Comparison of ENCODE assay signal across 16 mouse cellular contexts in the genomic region with DNA sequence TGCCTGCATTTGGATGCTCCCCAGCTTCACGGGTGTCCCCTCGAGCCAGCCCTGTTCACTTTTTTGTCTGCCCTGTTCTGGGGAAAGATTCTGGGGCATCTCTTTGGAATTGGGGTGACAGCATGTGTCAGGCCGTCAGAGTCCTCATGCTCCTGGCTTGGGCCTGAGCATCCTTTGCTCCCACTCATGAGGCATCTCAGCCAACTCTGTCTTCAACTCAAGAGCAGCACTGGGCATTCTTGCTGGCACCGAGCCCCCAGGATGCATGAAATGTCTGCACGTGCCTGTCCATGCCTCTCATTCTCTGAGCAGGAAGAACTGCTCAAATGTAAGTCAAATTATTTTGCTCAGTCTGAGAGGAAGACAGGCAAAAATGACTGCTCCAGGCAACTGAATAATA.
DNase-seq lines count a peak whose midpoint lies in the region; ATAC-seq and TF ChIP-seq lines count a peak whose summit lies in the region.
"Had no signal": no experiment of that assay in that cellular context is flagged by ENCODE, and none has a peak within 500 bp of the region (broad histone marks: within the 10 kb centered on the region; RNA-seq: fewer than 3 reads in every experiment).

No protein-coding gene starts in this region.

- peak overlapping the region; percentile 75 for H3K27ac ChIP-seq in hindbrain, embryonic 13.5 days
- no peak overlapping the region for H3K27ac ChIP-seq in hindbrain, embryonic 10.5 days
- peak overlapping the region; percentile 7; the same call in 1 of the 2 replicates for H3K27ac ChIP-seq in hindbrain, embryonic 16.5 days (ENCODE audit: low read depth, low read length)
- H3K27ac ChIP-seq in neural tube, embryonic 14.5 days (ENCODE audit: low read depth, low read length): peak overlapping the region; percentile 22; the same call in 1 of the 2 replicates
- no peak overlapping the region for H3K27ac ChIP-seq in kidney, adult 2 months (ENCODE audit: insufficient read depth, low read depth, low read length)
- H3K27ac ChIP-seq: kidney, embryonic 15.5 days; limb, embryonic 13.5 days had no signal

- TF ChIP-seq CTCF in kidney, adult 2 months (conservative IDR thresholded peaks at IDR 0.05; ENCODE audit: insufficient read depth, insufficient read length, low read depth, low read length): no peak

- no peak overlapping the region for H3K4me3 ChIP-seq in hindbrain, embryonic 13.5 days
- no peak overlapping the region for H3K4me3 ChIP-seq in hindbrain, embryonic 10.5 days
- H3K4me3 ChIP-seq in hindbrain, embryonic 16.5 days (ENCODE audit: low read length): no peak overlapping the region
- H3K4me3 ChIP-seq in neural tube, embryonic 14.5 days (ENCODE audit: low read depth, low read length): no peak overlapping the region
- H3K4me3 ChIP-seq in kidney, adult 2 months (ENCODE audit: insufficient read depth, low read depth, low read length): no peak overlapping the region
- H3K4me3 ChIP-seq: kidney, embryonic 15.5 days; limb, embryonic 13.5 days had no signal

- DNase-seq in cerebellum, adult 11-12 months: peak; percentile 61
- no peak for DNase-seq in cerebellum, postnatal 4 days (ENCODE audit: low spot score in 2 of 2)
- no peak for DNase-seq in hindbrain, embryonic 10.5 days (ENCODE audit: low spot score)
- no peak for DNase-seq in kidney, adult 2 months
- DNase-seq in gastrocnemius, postnatal 4 days (ENCODE audit: low spot score in 2 of 2): no peak
- DNase-seq: adrenal gland, postnatal 36 days; heart, adult 18-20 months; lung, postnatal 4 days; spleen, adult 18-20 months had no signal

- no peaks in the 10 kb centered on the region for H3K9me3 ChIP-seq in hindbrain, embryonic 13.5 days
- no peaks in the 10 kb centered on the region for H3K9me3 ChIP-seq in hindbrain, embryonic 10.5 days
- H3K9me3 ChIP-seq in hindbrain, embryonic 16.5 days (ENCODE audit: control insufficient read depth, low read length): no peaks in the 10 kb centered on the region
- no peaks in the 10 kb centered on the region for H3K9me3 ChIP-seq in neural tube, embryonic 14.5 days (ENCODE audit: control insufficient read depth, low read length)
- H3K9me3 ChIP-seq: kidney, embryonic 15.5 days; limb, embryonic 13.5 days had no signal

- 0 out of 2 replicates have a peak overlapping the region, but pooled peaks have one; percentile 19 for H3K9ac ChIP-seq in hindbrain, embryonic 13.5 days
- H3K9ac ChIP-seq in hindbrain, embryonic 16.5 days (ENCODE audit: low read depth, low read length): no peak overlapping the region
- no peak overlapping the region for H3K9ac ChIP-seq in neural tube, embryonic 14.5 days (replicated peaks; ENCODE audit: low read depth, low read length)
- H3K9ac ChIP-seq: kidney, embryonic 15.5 days; limb, embryonic 13.5 days had no signal

- no peak overlapping the region for H3K4me2 ChIP-seq in hindbrain, embryonic 13.5 days
- no peak overlapping the region for H3K4me2 ChIP-seq in hindbrain, embryonic 16.5 days (ENCODE audit: low read length)
- no peak overlapping the region for H3K4me2 ChIP-seq in neural tube, embryonic 14.5 days (ENCODE audit: low read depth, low read length)
- H3K4me2 ChIP-seq: kidney, embryonic 15.5 days; limb, embryonic 13.5 days had no signal

- TF ChIP-seq POLR2A in kidney, adult 2 months (IDR thresholded peaks at IDR 0.05; ENCODE audit: low read depth, low read length): no peak

- H3K36me3 ChIP-seq in hindbrain, embryonic 13.5 days: no peaks in the 10 kb centered on the region
- no peaks in the 10 kb centered on the region for H3K36me3 ChIP-seq in hindbrain, embryonic 10.5 days
- no peaks in the 10 kb centered on the region for H3K36me3 ChIP-seq in hindbrain, embryonic 16.5 days (ENCODE audit: control insufficient read depth, insufficient read depth, low read length)
- no peaks in the 10 kb centered on the region for H3K36me3 ChIP-seq in neural tube, embryonic 14.5 days (ENCODE audit: control insufficient read depth, insufficient read depth, low read length)
- H3K36me3 ChIP-seq in kidney, adult 2 months (ENCODE audit: control insufficient read depth, insufficient read depth, low read length): no peaks in the 10 kb centered on the region
- H3K36me3 ChIP-seq: kidney, embryonic 15.5 days; limb, embryonic 13.5 days had no signal

- 71% methylated on average over 5 of the region's 5 CpGs for WGBS in hindbrain, embryonic 13.5 days
- WGBS in hindbrain, embryonic 10.5 days: 73% methylated on average over 5 of the region's 5 CpGs
- WGBS in hindbrain, embryonic 16.5 days: 66% methylated on average over 5 of the region's 5 CpGs
- WGBS in neural tube, embryonic 14.5 days: 75% methylated on average over 5 of the region's 5 CpGs
- 78% methylated on average over 5 of the region's 5 CpGs for WGBS in kidney, adult 2 months

- H3K27me3 ChIP-seq in hindbrain, embryonic 13.5 days: no peaks in the 10 kb centered on the region
- no peaks in the 10 kb centered on the region for H3K27me3 ChIP-seq in hindbrain, embryonic 10.5 days (ENCODE audit: insufficient read depth, poor library complexity, severe bottlenecking)
- no peaks in the 10 kb centered on the region for H3K27me3 ChIP-seq in hindbrain, embryonic 16.5 days (replicated peaks; ENCODE audit: control insufficient read depth, insufficient read depth, low read length)
- H3K27me3 ChIP-seq in neural tube, embryonic 14.5 days (ENCODE audit: control insufficient read depth, insufficient read depth, low read length): no peaks in the 10 kb centered on the region
- no peaks in the 10 kb centered on the region for H3K27me3 ChIP-seq in kidney, adult 2 months (replicated peaks; ENCODE audit: control insufficient read depth, insufficient read depth, low read length)
- H3K27me3 ChIP-seq: kidney, embryonic 15.5 days; limb, embryonic 13.5 days had no signal

- ATAC-seq in hindbrain, embryonic 13.5 days (ENCODE audit: low FRiP score): no peak
- ATAC-seq in hindbrain, embryonic 16.5 days: no peak
- ATAC-seq in neural tube, embryonic 14.5 days (ENCODE audit: low read depth): no peak
- ATAC-seq: activated CD4-positive, CD25-positive, alpha-beta regulatory T cell, adult 4 months; inflammation-experienced regulatory T-cells, adult 6 months had no signal

- H3K4me1 ChIP-seq in hindbrain, embryonic 13.5 days (replicated peaks): peaks cover 19% of the 10 kb centered on the region
- peaks cover 13% of the 10 kb centered on the region for H3K4me1 ChIP-seq in hindbrain, embryonic 10.5 days (replicated peaks)
- H3K4me1 ChIP-seq in hindbrain, embryonic 16.5 days (ENCODE audit: control insufficient read depth, insufficient read depth, low read depth, low read length): peaks cover 16% of the 10 kb centered on the region
- H3K4me1 ChIP-seq in neural tube, embryonic 14.5 days (ENCODE audit: control insufficient read depth, insufficient read depth, low read length): peaks cover 3% of the 10 kb centered on the region; the same call in 1 of the 2 replicates
- H3K4me1 ChIP-seq in kidney, adult 2 months (ENCODE audit: control insufficient read depth, insufficient read depth, low read length): no peaks in the 10 kb centered on the region
- H3K4me1 ChIP-seq: kidney, embryonic 15.5 days; limb, embryonic 13.5 days had no signal

Comparison
In these comparisons a context has a peak if more than half of its experiments do, and no peak if none do; other contexts are left out.
1. H3K27ac ChIP-seq: peak in hindbrain, embryonic 13.5 days (single experiment), hindbrain, embryonic 16.5 days (single experiment) and neural tube, embryonic 14.5 days (single experiment); none in hindbrain, embryonic 10.5 days (single experiment) and kidney, adult 2 months (single experiment).